Mouse (Mus musculus): ENCODE results near the gene Rapgef4.

- TF ChIP-seq USF1 (IDR thresholded peaks at IDR 0.05; ENCODE audit: low read depth) (no peak), CTCF (IDR thresholded peaks at IDR 0.05; ENCODE audit: control insufficient read depth, insufficient read depth, insufficient read length) (no peak), MAX (IDR thresholded peaks at IDR 0.05) (no peak), MYOG (IDR thresholded peaks at IDR 0.05; ENCODE audit: control insufficient read depth, extremely low read depth, insufficient read length) (no peak), MYOD1 (IDR thresholded peaks at IDR 0.05; ENCODE audit: control insufficient read depth, insufficient read length, low read depth) (no peak)
Observed at GRCm38 (mm10) chr2:72282733-72283132, 301.7 kb downstream of the Rapgef4 start.
